Mouse (Mus musculus): Measurements from ENCODE around the gene Lrrc10. TPM values are rescaled to one million over a fixed set of nuclear protein-coding genes. Genes with fewer than 3 reads are reported as not detected.
"Not testable (repeated sequence)": the region's sequence is repeated elsewhere in the genome, so short reads cannot be mapped to it uniquely, and the experiment has no call there.

Gene Lrrc10
- total RNA-seq (2015; ENCODE audit: low replicate concordance) (not detected in 2 replicates), total RNA-seq (2017; ENCODE audit: low replicate concordance) (not detected in 2 replicates)

DNA sequence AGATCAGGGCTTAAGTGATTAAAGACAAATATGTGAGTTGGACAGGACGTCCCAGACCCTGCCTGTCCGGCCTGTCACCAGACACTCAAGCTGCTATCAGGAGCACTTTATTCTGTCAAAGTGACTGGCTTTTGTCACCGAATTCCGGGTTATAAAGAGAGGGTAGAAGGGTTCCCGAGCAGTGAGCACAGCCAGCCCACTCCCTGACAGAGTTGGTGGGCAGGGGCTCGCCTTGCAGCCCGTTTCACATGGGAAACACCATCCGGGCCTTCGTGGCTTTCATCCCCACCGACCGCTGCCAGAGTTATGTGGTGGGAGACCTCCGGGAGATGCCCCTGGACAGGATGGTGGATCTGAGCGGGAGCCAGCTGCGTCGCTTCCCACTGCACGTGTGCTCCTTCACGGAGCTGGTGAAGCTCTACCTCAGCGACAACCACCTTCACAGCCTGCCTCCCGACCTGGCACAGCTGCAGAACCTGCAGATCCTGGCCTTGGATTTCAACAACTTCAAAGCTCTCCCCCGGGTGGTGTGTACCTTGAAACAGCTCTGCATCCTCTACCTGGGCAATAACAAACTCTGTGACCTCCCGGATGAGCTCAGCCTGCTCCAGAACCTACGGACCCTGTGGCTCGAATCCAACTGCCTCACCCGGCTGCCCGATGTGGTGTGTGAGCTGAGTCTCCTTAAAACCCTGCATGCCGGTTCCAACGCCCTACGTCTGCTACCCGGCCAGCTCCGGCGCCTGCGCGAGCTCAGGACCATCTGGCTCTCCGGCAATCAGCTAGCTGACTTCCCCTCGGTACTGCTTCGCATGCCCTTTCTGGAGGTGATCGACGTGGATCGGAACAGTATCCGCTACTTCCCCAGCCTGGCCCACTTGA, at the start of gene Lrrc10:
Gene Lrrc10 (plus strand): TSS at position 167 of the 882 bp plus-strand sequence.
- ATAC-seq (replicated peaks; ENCODE audit: low FRiP score, poor library complexity, severe bottlenecking): no peak

- ATAC-seq (replicated peaks; ENCODE audit: low FRiP score, poor library complexity, severe bottlenecking): no peak
Observed at GRCm38 (mm10) chr10:116995584-116996235, 49.4 kb upstream of the Lrrc10 start.

DNA sequence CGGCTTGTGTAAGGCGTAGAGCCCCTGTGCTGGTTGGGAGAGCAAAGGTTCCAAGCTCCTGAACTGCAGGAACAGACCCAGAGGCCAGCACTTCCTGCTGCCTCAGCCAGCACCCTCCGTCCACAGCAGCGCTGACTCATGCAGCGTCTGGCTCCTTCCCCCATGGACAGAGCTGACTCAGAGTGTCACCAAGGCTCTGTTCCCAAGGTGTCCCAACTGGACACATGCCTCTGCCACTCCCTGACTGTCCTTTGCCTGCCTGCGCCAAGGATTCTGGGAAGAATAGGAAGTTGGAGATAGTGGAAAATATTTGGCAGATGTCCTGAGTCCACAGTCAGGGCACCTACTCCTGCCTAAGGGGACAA, 48.9 kb upstream of the Lrrc10 start:
- ATAC-seq (replicated peaks; ENCODE audit: low FRiP score, poor library complexity, severe bottlenecking): no peak

- no peak for ATAC-seq (replicated peaks; ENCODE audit: low FRiP score, poor library complexity, severe bottlenecking)
Observed at GRCm38 (mm10) chr10:116998716-116999455, 46.3 kb upstream of the Lrrc10 start.

GRCm38 (mm10) chr10:117000975-117001374, 44.2 kb upstream of the Lrrc10 start:
- no peak for ATAC-seq (replicated peaks; ENCODE audit: low FRiP score, poor library complexity, severe bottlenecking)

DNA sequence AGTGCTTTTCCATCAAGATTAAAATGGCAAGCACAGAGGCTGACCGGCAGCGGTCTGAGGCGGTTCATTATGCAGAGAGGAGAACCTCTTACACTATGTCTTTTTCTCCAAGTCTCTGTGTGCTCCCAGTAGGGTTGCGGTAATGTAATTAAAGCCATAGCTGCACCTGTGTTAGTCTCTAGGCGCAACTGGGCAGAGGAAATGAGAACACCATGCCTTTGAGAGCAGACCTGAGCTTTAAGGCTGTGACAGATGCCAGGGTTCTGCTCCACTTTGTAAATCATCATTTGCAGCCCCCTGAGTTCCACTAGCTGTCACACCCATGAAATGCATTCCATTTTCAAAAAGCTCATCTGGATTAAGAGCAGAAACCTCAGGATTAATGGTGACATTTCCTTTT, 40.4 kb upstream of the Lrrc10 start:
- ATAC-seq (replicated peaks; ENCODE audit: low FRiP score, poor library complexity, severe bottlenecking): no peak

DNA sequence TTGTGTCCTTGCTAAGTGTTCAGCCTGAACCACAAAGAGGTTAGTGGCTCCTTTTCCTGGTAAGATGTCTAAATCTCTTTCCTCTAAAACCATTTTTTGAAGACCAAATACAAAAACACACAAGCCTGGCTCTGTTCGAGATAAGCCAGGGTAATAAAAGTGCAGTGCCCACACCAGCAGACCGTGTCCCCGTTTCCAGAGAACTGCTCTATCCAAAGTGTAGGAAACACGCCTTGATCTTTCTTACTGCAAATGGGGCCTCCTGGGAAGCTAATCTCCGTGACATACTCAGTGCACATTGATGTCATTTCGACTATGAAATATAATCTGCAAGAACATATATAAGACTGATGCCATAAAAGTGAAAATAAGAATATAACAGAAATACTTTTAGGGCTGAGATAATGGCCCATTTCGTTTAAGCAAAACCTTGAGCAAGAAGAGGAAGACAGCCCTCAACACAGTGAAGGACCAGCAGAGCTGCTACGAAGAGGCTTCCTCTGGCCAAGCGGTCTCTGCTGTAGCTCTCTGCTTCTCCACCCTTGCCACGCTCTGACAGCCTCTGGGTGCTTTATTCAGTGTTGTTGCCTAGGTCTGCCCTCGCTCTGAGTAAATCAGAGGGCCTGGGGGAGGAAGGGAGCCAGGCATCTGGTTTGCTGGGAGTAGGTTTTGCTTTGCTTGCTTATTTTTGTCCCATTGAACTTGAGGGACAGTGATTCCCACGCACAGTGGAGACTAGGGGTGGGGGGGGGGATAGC, 39.3 kb upstream of the Lrrc10 start:
- ATAC-seq (replicated peaks; ENCODE audit: low FRiP score, poor library complexity, severe bottlenecking): no peak

DNA sequence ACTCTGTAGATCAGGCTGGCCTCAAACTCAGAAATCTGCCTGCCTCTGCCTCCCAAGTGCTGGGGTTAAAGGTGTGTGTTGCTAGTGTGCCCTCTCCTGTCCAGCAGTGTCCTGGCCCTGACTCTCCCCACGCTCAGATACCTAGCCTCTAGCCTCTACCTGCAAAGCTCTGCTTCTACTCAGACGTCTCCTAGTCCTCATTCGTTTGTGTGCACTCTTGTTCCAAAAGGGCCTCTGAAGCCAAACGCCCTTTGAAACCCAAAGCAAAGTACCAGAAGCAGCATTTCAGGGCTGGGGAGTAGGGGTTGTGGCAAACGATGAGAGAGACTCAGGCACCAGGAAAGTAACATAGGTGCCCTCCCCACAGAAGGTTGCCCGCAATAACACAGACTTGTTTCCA, 35.5 kb upstream of the Lrrc10 start:
- no peak for ATAC-seq (replicated peaks; ENCODE audit: low FRiP score, poor library complexity, severe bottlenecking)

DNA sequence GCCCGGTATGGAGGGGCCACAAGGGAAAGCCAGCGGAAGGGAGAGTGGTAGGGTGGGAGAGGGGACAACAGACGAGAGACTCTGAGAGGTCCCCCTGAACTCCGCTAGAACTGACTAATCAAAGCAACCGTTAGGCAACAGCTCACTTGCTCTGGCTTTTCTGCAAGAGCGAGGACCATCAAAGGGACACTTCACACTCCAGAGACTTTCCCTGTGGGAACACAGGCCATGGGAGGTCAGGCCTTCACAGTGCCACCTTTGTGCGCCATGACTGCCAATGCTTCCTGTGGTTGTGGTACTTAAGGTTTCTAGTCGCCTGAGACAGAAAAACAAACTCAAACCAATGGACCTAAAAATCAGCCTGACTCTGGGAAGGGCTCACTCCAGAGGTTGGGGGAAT, 34.1 kb upstream of the Lrrc10 start:
- no peak for ATAC-seq (replicated peaks; ENCODE audit: low FRiP score, poor library complexity, severe bottlenecking)

- ATAC-seq (replicated peaks; ENCODE audit: low FRiP score, poor library complexity, severe bottlenecking): no peak
Observed at GRCm38 (mm10) chr10:117013689-117014390, 31.3 kb upstream of the Lrrc10 start.

GRCm38 (mm10) chr10:117014565-117014964, 30.6 kb upstream of the Lrrc10 start:
- no peak for ATAC-seq (replicated peaks; ENCODE audit: low FRiP score, poor library complexity, severe bottlenecking)

GRCm38 (mm10) chr10:117018281-117018840, 26.8 kb upstream of the Lrrc10 start:
- ATAC-seq (replicated peaks; ENCODE audit: low FRiP score, poor library complexity, severe bottlenecking): no peak

DNA sequence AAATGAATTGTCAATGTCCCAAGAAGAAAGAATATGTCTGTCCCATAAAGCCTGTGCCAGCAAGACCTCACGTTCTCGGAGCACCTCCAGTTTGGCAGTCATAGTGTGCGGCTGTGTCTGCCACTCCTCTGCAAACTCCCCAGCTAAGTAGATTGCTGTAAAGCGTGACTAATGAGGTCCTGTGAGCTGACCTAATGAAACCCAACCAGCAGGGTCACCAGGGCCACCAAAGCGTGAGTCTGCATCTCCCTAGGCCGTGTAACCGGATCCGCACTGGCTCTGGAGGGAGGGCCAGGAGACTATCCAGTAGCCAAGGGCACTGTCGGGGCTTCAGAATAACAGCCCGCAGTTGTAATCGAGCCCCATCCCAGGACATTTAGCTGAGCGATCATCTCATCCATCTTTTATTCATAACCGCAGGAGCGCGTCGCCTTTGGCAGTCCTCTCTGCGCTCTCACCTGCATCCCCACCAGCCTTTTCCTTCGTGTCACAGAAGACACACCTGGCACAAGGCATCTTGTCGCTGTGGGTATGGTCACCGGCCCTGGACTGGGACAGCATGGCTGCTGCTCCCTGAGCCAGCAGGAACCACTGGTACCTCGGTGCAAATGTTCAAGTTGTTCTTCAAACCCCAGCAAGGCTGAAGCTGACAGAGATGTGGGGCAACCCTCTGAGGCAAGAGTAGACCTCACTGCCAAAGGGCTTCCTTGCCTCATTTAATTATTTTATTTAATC, 24.0 kb upstream of the Lrrc10 start:
- ATAC-seq (replicated peaks; ENCODE audit: low FRiP score, poor library complexity, severe bottlenecking): no peak

DNA sequence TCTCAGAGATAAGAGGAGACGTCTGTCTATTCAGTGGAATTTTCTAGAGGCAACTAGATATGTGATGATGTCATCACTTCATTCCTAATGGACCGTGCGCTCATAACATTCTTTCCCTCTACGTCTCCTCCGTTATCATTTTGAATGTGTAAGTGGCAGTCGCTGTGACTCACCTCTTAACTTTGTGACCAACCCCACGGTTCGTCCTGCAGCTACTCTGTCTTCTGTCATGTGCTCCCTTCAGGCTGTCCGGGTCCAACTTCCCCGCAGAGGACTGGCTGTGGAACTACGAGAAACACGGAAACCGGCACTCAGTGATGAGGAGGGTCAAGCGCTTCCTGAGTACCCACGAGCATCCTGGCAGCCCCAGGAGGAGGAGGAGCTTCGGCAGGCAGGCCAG, 21.4 kb upstream of the Lrrc10 start:
- no peak for ATAC-seq (replicated peaks; ENCODE audit: low FRiP score, poor library complexity, severe bottlenecking)

- ATAC-seq (replicated peaks; ENCODE audit: low FRiP score, poor library complexity, severe bottlenecking): not testable (repeated sequence)
Observed at GRCm38 (mm10) chr10:117025776-117026175, 19.4 kb upstream of the Lrrc10 start.

GRCm38 (mm10) chr10:117026176-117026575, 19.0 kb upstream of the Lrrc10 start:
- no peak for ATAC-seq (replicated peaks; ENCODE audit: low FRiP score, poor library complexity, severe bottlenecking)

GRCm38 (mm10) chr10:117031160-117031559, 14.0 kb upstream of the Lrrc10 start:
- no peak for ATAC-seq (replicated peaks; ENCODE audit: low FRiP score, poor library complexity, severe bottlenecking)

- peak; percentile 73 for ATAC-seq (replicated peaks; ENCODE audit: low FRiP score, poor library complexity, severe bottlenecking)
Observed at GRCm38 (mm10) chr10:117033785-117034184, 11.4 kb upstream of the Lrrc10 start.
